Mouse (Mus musculus) embryonic facial prominence, embryonic 15.5 days (tissue): ENCODE measurements around the gene Fam114a1. TPM values are rescaled to one million over a fixed set of nuclear protein-coding genes. Genes with fewer than 3 reads are reported as not detected.

Experiments
- ATAC-seq: fragments of 200-750 bp; cut with Nextera tagmentation; 2 replicates; pipeline ENCODE4 v1.8.0; 2017; ENCODE audit warnings: low read depth, moderate TSS enrichment; ENCODE audit not compliant: insufficient number of reproducible peaks, low FRiP score, low TSS enrichment
- H3K27ac ChIP-seq: fragments of 300-500 bp; sonication (generic); replicated peaks from 2 replicates; pipeline ENCODE4 v1.5.1; 2015; ENCODE audit warnings: mild to moderate bottlenecking, inconsistent platforms
- H3K27me3 ChIP-seq: fragments of 300-500 bp; sonication (generic); 2 replicates; pipeline ENCODE4 v1.6.1; 2015; ENCODE audit warnings: inconsistent platforms
- H3K36me3 ChIP-seq: fragments of 300-500 bp; sonication (generic); 2 replicates; pipeline ENCODE4 v1.6.1; 2015; ENCODE audit warnings: mild to moderate bottlenecking, inconsistent platforms
- H3K4me1 ChIP-seq: fragments of 300-500 bp; sonication (generic); 2 replicates; pipeline ENCODE4 v1.6.1; 2015; ENCODE audit warnings: inconsistent platforms
- H3K4me2 ChIP-seq: fragments of 300-500 bp; sonication (generic); replicated peaks from 2 replicates; pipeline ENCODE4 v1.6.1; 2015; ENCODE audit warnings: mild to moderate bottlenecking, inconsistent platforms
- H3K4me3 ChIP-seq: fragments of 300-500 bp; sonication (generic); replicated peaks from 2 replicates; pipeline ENCODE4 v1.5.1; 2015; ENCODE audit warnings: mild to moderate bottlenecking, inconsistent platforms
- H3K9ac ChIP-seq: fragments of 300-500 bp; sonication (generic); 2 replicates; pipeline ENCODE4 v1.6.1; 2015; ENCODE audit warnings: inconsistent platforms
- H3K9me3 ChIP-seq: fragments of 300-500 bp; sonication (generic); replicated peaks from 2 replicates; pipeline ENCODE4 v1.6.1; 2016; ENCODE audit warnings: inconsistent platforms
- WGBS: fragments of 180-500 bp; shearing (Covaris S2); methylation state at CpG from one replicate; pipeline ENCODE4 v1.1.7; 2015; 5-methylcytosine and 5-hydroxymethylcytosine counted together
- polyA plus RNA-seq: library from polyadenylated mRNA; unstranded; fragments of >200 nt; fragmentation: Nextera tagmentation; extraction: Ambion mirVana; gene quantifications from 2 replicates; pipeline ENCODE4 v1.2.1, GENCODE M21; 2015

Gene Fam114a1
- polyA plus RNA-seq, 1 experiment from 2014 or later: 71.3 TPM

- Histone ChIP-seq H3K9ac (no peak overlapping the region), H3K36me3 (peaks cover 39% of the 10 kb centered on the region), H3K27ac (no peak overlapping the region), H3K4me1 (peaks cover 9% of the 10 kb centered on the region; the same call in 1 of the 2 replicates), H3K9me3 (no peaks in the 10 kb centered on the region), H3K27me3 (no peaks in the 10 kb centered on the region), H3K4me3 (no peak overlapping the region), H3K4me2 (no peak overlapping the region)
- 38% methylated on average over 4 of the region's 4 CpGs for WGBS
- ATAC-seq: peak; percentile 39; the same call in 1 of the 2 replicates
Measured at GRCm38 (mm10) chr5:65006011-65006491, 36.2 kb downstream of the Fam114a1 start.

- Histone ChIP-seq H3K9me3 (no peaks in the 10 kb centered on the region), H3K4me1 (no peaks in the 10 kb centered on the region), H3K4me2 (no peak overlapping the region), H3K4me3 (no peak overlapping the region), H3K27ac (no peak overlapping the region), H3K36me3 (peaks cover 44% of the 10 kb centered on the region), H3K9ac (no peak overlapping the region), H3K27me3 (no peaks in the 10 kb centered on the region)
- WGBS: 76% methylated on average over 7 of the region's 7 CpGs
- no peak for ATAC-seq
Measured at GRCm38 (mm10) chr5:65011901-65012573, 42.2 kb downstream of the Fam114a1 start.

GRCm38 (mm10) chr5:65015508-65015907, 45.6 kb downstream of the Fam114a1 start:
- WGBS: 80% methylated on average over 3 of the region's 3 CpGs
- ATAC-seq: no peak
- peaks cover 31% of the 10 kb centered on the region for H3K36me3 ChIP-seq

GRCm38 (mm10) chr5:65019109-65019508, 49.2 kb downstream of the Fam114a1 start:
- WGBS: 69% methylated on average over 8 of the region's 8 CpGs
- Histone ChIP-seq H3K4me1 (no peaks in the 10 kb centered on the region), H3K4me2 (no peak overlapping the region), H3K9me3 (no peaks in the 10 kb centered on the region), H3K9ac (no peak overlapping the region), H3K4me3 (no peak overlapping the region), H3K27me3 (no peaks in the 10 kb centered on the region), H3K36me3 (peaks cover 51% of the 10 kb centered on the region), H3K27ac (no peak overlapping the region)
- no peak for ATAC-seq

More at GRCm38 (mm10) chr5:65015508-65015907, 45.6 kb downstream of the Fam114a1 start:
- H3K9ac ChIP-seq: no peak overlapping the region
- no peaks in the 10 kb centered on the region for H3K9me3 ChIP-seq
- no peaks in the 10 kb centered on the region for H3K27me3 ChIP-seq
- H3K4me2 ChIP-seq: no peak overlapping the region
- H3K4me1 ChIP-seq: no peaks in the 10 kb centered on the region
- H3K27ac ChIP-seq: no peak overlapping the region
- no peak overlapping the region for H3K4me3 ChIP-seq

- no peak overlapping the region for H3K4me2 ChIP-seq
- no peak overlapping the region for H3K9ac ChIP-seq
- H3K27me3 ChIP-seq: no peaks in the 10 kb centered on the region
- 56% methylated on average over 7 of the region's 7 CpGs for WGBS
- H3K4me3 ChIP-seq: no peak overlapping the region
- ATAC-seq: no peak; the same call in 1 of the 2 replicates
- H3K36me3 ChIP-seq: peaks cover 47% of the 10 kb centered on the region
- no peak overlapping the region for H3K27ac ChIP-seq
- no peaks in the 10 kb centered on the region for H3K4me1 ChIP-seq
- H3K9me3 ChIP-seq: no peaks in the 10 kb centered on the region
Measured at GRCm38 (mm10) chr5:65019823-65020222, 50.0 kb downstream of the Fam114a1 start.

- no peak for ATAC-seq
- no peaks in the 10 kb centered on the region for H3K4me1 ChIP-seq
- WGBS: 96% methylated on average over 4 of the region's 4 CpGs
- no peak overlapping the region for H3K4me3 ChIP-seq
- H3K27ac ChIP-seq: no peak overlapping the region
- H3K9me3 ChIP-seq: no peaks in the 10 kb centered on the region
- H3K36me3 ChIP-seq: peaks cover 30% of the 10 kb centered on the region
- no peak overlapping the region for H3K4me2 ChIP-seq
- H3K9ac ChIP-seq: no peak overlapping the region
- H3K27me3 ChIP-seq: no peaks in the 10 kb centered on the region
Measured at GRCm38 (mm10) chr5:65022006-65022405, 52.1 kb downstream of the Fam114a1 start.

- Histone ChIP-seq H3K36me3 (peaks cover 36% of the 10 kb centered on the region), H3K4me1 (0 out of 2 replicates have a peak, but pooled peaks cover 3% of the 10 kb centered on the region), H3K27me3 (no peaks in the 10 kb centered on the region), H3K9me3 (no peaks in the 10 kb centered on the region), H3K4me3 (no peak overlapping the region), H3K27ac (no peak overlapping the region), H3K4me2 (no peak overlapping the region), H3K9ac (no peak overlapping the region)
- 78% methylated on average over 2 of the region's 2 CpGs for WGBS
- ATAC-seq: no peak
Measured at GRCm38 (mm10) chr5:65024641-65025040, 54.8 kb downstream of the Fam114a1 start.

- Histone ChIP-seq H3K9me3 (no peaks in the 10 kb centered on the region), H3K27ac (no peak overlapping the region), H3K4me2 (no peak overlapping the region), H3K4me3 (no peak overlapping the region), H3K27me3 (no peaks in the 10 kb centered on the region), H3K9ac (no peak overlapping the region), H3K4me1 (0 out of 2 replicates have a peak, but pooled peaks cover 3% of the 10 kb centered on the region), H3K36me3 (peaks cover 39% of the 10 kb centered on the region)
- no peak for ATAC-seq
- 51% methylated on average over 6 of the region's 6 CpGs for WGBS
Measured at GRCm38 (mm10) chr5:65025916-65026315, 56.0 kb downstream of the Fam114a1 start.

- Histone ChIP-seq H3K4me1 (0 out of 2 replicates have a peak, but pooled peaks cover 3% of the 10 kb centered on the region), H3K9ac (no peak overlapping the region), H3K27ac (no peak overlapping the region), H3K27me3 (no peaks in the 10 kb centered on the region), H3K9me3 (no peaks in the 10 kb centered on the region), H3K4me2 (no peak overlapping the region), H3K36me3 (peaks cover 42% of the 10 kb centered on the region), H3K4me3 (no peak overlapping the region)
- no peak for ATAC-seq
- whole genome bisulfite sequencing: 72% methylated on average over 9 of the region's 9 CpGs
Measured at GRCm38 (mm10) chr5:65026776-65027175, 56.9 kb downstream of the Fam114a1 start.

GRCm38 (mm10) chr5:65028019-65028418, 58.1 kb downstream of the Fam114a1 start:
- H3K4me1 ChIP-seq: 0 out of 2 replicates have a peak, but pooled peaks cover 3% of the 10 kb centered on the region
- H3K27me3 ChIP-seq: no peaks in the 10 kb centered on the region
- ATAC-seq: no peak
- H3K9me3 ChIP-seq: no peaks in the 10 kb centered on the region
- H3K4me2 ChIP-seq: no peak overlapping the region
- H3K4me3 ChIP-seq: no peak overlapping the region
- H3K27ac ChIP-seq: no peak overlapping the region
- WGBS: 39% methylated on average over 9 of the region's 9 CpGs
- H3K9ac ChIP-seq: no peak overlapping the region
- peaks cover 32% of the 10 kb centered on the region for H3K36me3 ChIP-seq

- WGBS: 74% methylated on average over 13 of the region's 13 CpGs
- Histone ChIP-seq H3K4me3 (no peak overlapping the region), H3K4me1 (0 out of 2 replicates have a peak, but pooled peaks cover 6% of the 10 kb centered on the region), H3K4me2 (no peak overlapping the region), H3K36me3 (peaks cover 33% of the 10 kb centered on the region), H3K9me3 (no peaks in the 10 kb centered on the region), H3K9ac (no peak overlapping the region), H3K27ac (no peak overlapping the region), H3K27me3 (no peaks in the 10 kb centered on the region)
- ATAC-seq: no peak
Measured at GRCm38 (mm10) chr5:65036597-65036996, 66.7 kb downstream of the Fam114a1 start.

- H3K27ac ChIP-seq: no peak overlapping the region
Measured at GRCm38 (mm10) chr5:65038305-65038704, 68.4 kb downstream of the Fam114a1 start.

More at GRCm38 (mm10) chr5:65038305-65038704, 68.4 kb downstream of the Fam114a1 start:
- WGBS: 58% methylated on average over 9 of the region's 9 CpGs
- Histone ChIP-seq H3K4me1 (0 out of 2 replicates have a peak, but pooled peaks cover 6% of the 10 kb centered on the region), H3K4me3 (no peak overlapping the region), H3K4me2 (no peak overlapping the region), H3K9ac (no peak overlapping the region), H3K36me3 (peaks cover 33% of the 10 kb centered on the region), H3K27me3 (no peaks in the 10 kb centered on the region), H3K9me3 (no peaks in the 10 kb centered on the region)
- ATAC-seq: no peak
